Mouse (Mus musculus) B cell, adult 2 months (primary cell): ENCODE measurements around the gene Maneal.

Experiments
- DNase-seq, 2 experiments: peaks; one replicate each; pipeline ENCODE4 v3.0.0; 2022

Maneal gene

GRCm38 (mm10) chr4:124847573-124847972, 14.4 kb downstream of the Maneal start:
- DNase-seq = peak; percentile 88 to 90

- DNase-seq = peak; percentile 53 to 58
Observed at GRCm38 (mm10) chr4:124843493-124843892, 18.5 kb downstream of the Maneal start.

- peak; percentile 35 to 53 for DNase-seq
Observed at GRCm38 (mm10) chr4:124840998-124841397, 21.0 kb downstream of the Maneal start.

- no peak for DNase-seq
Observed at GRCm38 (mm10) chr4:124838035-124838700, 23.8 kb downstream of the Maneal start.

- DNase-seq = no peak
Observed at GRCm38 (mm10) chr4:124832796-124833195, 29.2 kb downstream of the Maneal start.

GRCm38 (mm10) chr4:124829671-124830070, 32.3 kb downstream of the Maneal start:
- DNase-seq = no peak

- DNase-seq = no peak
Observed at GRCm38 (mm10) chr4:124825371-124825965, 36.5 kb downstream of the Maneal start.

GRCm38 (mm10) chr4:124824967-124825366, 37.0 kb downstream of the Maneal start:
- no peak for DNase-seq

GRCm38 (mm10) chr4:124818832-124819231, 43.1 kb downstream of the Maneal start:
- no peak for DNase-seq

- no peak for DNase-seq
Observed at GRCm38 (mm10) chr4:124817803-124818202, 44.2 kb downstream of the Maneal start.

- no peak for DNase-seq
Observed at GRCm38 (mm10) chr4:124815901-124816300, 46.1 kb downstream of the Maneal start.

GRCm38 (mm10) chr4:124811347-124811975, 50.5 kb downstream of the Maneal start:
- no peak for DNase-seq

GRCm38 (mm10) chr4:124810056-124810455, 51.9 kb downstream of the Maneal start:
- no peak for DNase-seq

- DNase-seq = no peak
Observed at GRCm38 (mm10) chr4:124809136-124809883, 52.7 kb downstream of the Maneal start.

- no peak for DNase-seq
Observed at GRCm38 (mm10) chr4:124808511-124808910, 53.5 kb downstream of the Maneal start.
